Mouse (Mus musculus): ENCODE data around the gene Olfr538.

DNA sequence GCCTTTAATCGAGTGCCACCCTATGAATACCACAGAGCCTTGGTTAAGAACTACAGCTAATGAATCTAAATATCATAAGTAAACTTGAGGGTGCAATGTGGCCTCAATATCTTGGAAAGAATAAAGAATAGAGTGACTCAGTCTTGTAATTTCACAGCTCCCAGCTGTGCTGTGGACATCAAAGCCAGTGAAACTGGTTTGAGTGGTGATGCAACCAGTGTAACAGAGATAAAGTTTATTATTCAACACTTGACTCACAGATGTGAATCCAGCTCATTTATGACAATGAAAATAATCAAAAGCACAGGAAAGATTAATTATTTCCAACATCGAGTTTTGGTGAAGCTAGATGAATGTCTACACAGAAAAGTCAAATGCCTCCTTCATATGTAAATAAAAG is 27.9 kb upstream of the Olfr538 start:
- no peak for TF ChIP-seq CTCF (IDR thresholded peaks at IDR 0.05; ENCODE audit: low read depth, low read length)
- no peak for TF ChIP-seq TAL1 (conservative IDR thresholded peaks at IDR 0.05; ENCODE audit: low read depth, low read length)
- TF ChIP-seq POLR2AphosphoS5 (IDR thresholded peaks at IDR 0.05; ENCODE audit: insufficient replicate concordance, low read depth, low read length), result no peak
